8 mouse cellular contexts compared by ENCODE assay signal in genomic region chr2:103968919-103969436, GRCm38 (mm10). TPM values are rescaled to one million over a fixed set of nuclear protein-coding genes. Genes with fewer than 3 reads are reported as not detected.
DNase-seq lines count a peak whose midpoint lies in the region; ATAC-seq lines count a peak whose summit lies in the region.

No protein-coding gene starts in this region.

- H3K27ac ChIP-seq in lung, embryonic 15.5 days = peak overlapping the region; percentile 64
- 0 out of 2 replicates have a peak overlapping the region, but pooled peaks have one; percentile 54 for H3K27ac ChIP-seq in forebrain, embryonic 11.5 days (ENCODE audit: low read depth, low read length)
- H3K27ac ChIP-seq in limb, embryonic 10.5 days = peak overlapping the region; percentile 90
- peak overlapping the region; percentile 91 for H3K27ac ChIP-seq in neural tube, embryonic 15.5 days (replicated peaks)

- H3K4me3 ChIP-seq in lung, embryonic 15.5 days = peak overlapping the region; percentile 79
- H3K4me3 ChIP-seq in forebrain, embryonic 11.5 days (ENCODE audit: low read depth, low read length) = peak overlapping the region; percentile 48
- H3K4me3 ChIP-seq in limb, embryonic 10.5 days = peak overlapping the region; percentile 78
- peak overlapping the region; percentile 78 for H3K4me3 ChIP-seq in neural tube, embryonic 15.5 days (replicated peaks)

- no peaks in the 10 kb centered on the region for H3K36me3 ChIP-seq in lung, embryonic 15.5 days
- H3K36me3 ChIP-seq in forebrain, embryonic 11.5 days (ENCODE audit: control insufficient read depth, insufficient read depth, low read length) = no peaks in the 10 kb centered on the region
- H3K36me3 ChIP-seq in limb, embryonic 10.5 days = peaks cover 10% of the 10 kb centered on the region
- H3K36me3 ChIP-seq in neural tube, embryonic 15.5 days = no peaks in the 10 kb centered on the region

- no peak for ATAC-seq in lung, embryonic 15.5 days (ENCODE audit: borderline replicate concordance, extremely low read depth, low FRiP score, low TSS enrichment)
- no peak for ATAC-seq in forebrain, embryonic 11.5 days (replicated peaks; ENCODE audit: low FRiP score)
- ATAC-seq in neural tube, embryonic 15.5 days (ENCODE audit: low FRiP score) = no peak

- H3K4me2 ChIP-seq in lung, embryonic 15.5 days = peak overlapping the region; percentile 98
- H3K4me2 ChIP-seq in forebrain, embryonic 11.5 days (ENCODE audit: low read depth, low read length, severe bottlenecking) = peak overlapping the region; percentile 91
- H3K4me2 ChIP-seq in neural tube, embryonic 15.5 days = peak overlapping the region; percentile 87

- H3K9ac ChIP-seq in lung, embryonic 15.5 days = peak overlapping the region; percentile 60
- peak overlapping the region; percentile 62; the same call in 1 of the 2 replicates for H3K9ac ChIP-seq in forebrain, embryonic 11.5 days (ENCODE audit: low read length)
- peak overlapping the region; percentile 90 for H3K9ac ChIP-seq in neural tube, embryonic 15.5 days (replicated peaks)

- H3K27me3 ChIP-seq in lung, embryonic 15.5 days = peaks cover 49% of the 10 kb centered on the region
- peaks cover 6% of the 10 kb centered on the region; the same call in 1 of the 2 replicates for H3K27me3 ChIP-seq in forebrain, embryonic 11.5 days (ENCODE audit: control insufficient read depth, insufficient read depth, low read length)
- peaks cover 82% of the 10 kb centered on the region for H3K27me3 ChIP-seq in limb, embryonic 10.5 days (ENCODE audit: low read depth, poor library complexity, severe bottlenecking)
- peaks cover 4% of the 10 kb centered on the region; the same call in 1 of the 2 replicates for H3K27me3 ChIP-seq in neural tube, embryonic 15.5 days (replicated peaks)

- no peak for DNase-seq in lung, postnatal 36 days
- DNase-seq in forebrain, embryonic 11.5 days (ENCODE audit: low spot score) = no peak
- no peak for DNase-seq in limb, embryonic 10.5 days (ENCODE audit: low spot score)
- no peak for DNase-seq in spleen, postnatal 14 days (ENCODE audit: low spot score in 2 of 2)
- DNase-seq in cerebellum, adult 9-11 months = no peak
- no peak for DNase-seq in c-Kit-positive CD71-positive TER-119-positive erythroid progenitor cells, embryonic 14.5 days (ENCODE audit: low spot score)

- peaks cover 15% of the 10 kb centered on the region for H3K4me1 ChIP-seq in lung, embryonic 15.5 days
- peaks cover 4% of the 10 kb centered on the region; the same call in 1 of the 2 replicates for H3K4me1 ChIP-seq in forebrain, embryonic 11.5 days (replicated peaks; ENCODE audit: control insufficient read depth, insufficient read depth, low read length)
- peaks cover 33% of the 10 kb centered on the region for H3K4me1 ChIP-seq in limb, embryonic 10.5 days
- peaks cover 26% of the 10 kb centered on the region for H3K4me1 ChIP-seq in neural tube, embryonic 15.5 days

- H3K9me3 ChIP-seq in lung, embryonic 15.5 days = no peaks in the 10 kb centered on the region
- no peaks in the 10 kb centered on the region for H3K9me3 ChIP-seq in forebrain, embryonic 11.5 days (ENCODE audit: control insufficient read depth, low read length)
- H3K9me3 ChIP-seq in limb, embryonic 10.5 days (replicated peaks) = no peaks in the 10 kb centered on the region
- H3K9me3 ChIP-seq in neural tube, embryonic 15.5 days (replicated peaks) = no peaks in the 10 kb centered on the region

- 23% methylated on average over 10 of the region's 10 CpGs for WGBS in lung, embryonic 15.5 days
- WGBS in forebrain, embryonic 11.5 days = 14% methylated on average over 10 of the region's 10 CpGs
- WGBS in limb, embryonic 10.5 days = 24% methylated on average over 10 of the region's 10 CpGs
- WGBS in neural tube, embryonic 15.5 days = 15% methylated on average over 10 of the region's 10 CpGs

RNA-seq across cellular contexts. Expression of gene Lmo2, which starts 11.2 kb away (rescaled TPM):
- 35.1 and 38.2 TPM in 2 replicates for polyA plus RNA-seq in lung, embryonic 15.5 days (2015; fragmentation: Nextera tagmentation; extraction: Ambion mirVana)
- polyA plus RNA-seq in forebrain, embryonic 11.5 days (2014; fragmentation: Nextera tagmentation; extraction: Ambion mirVana) = 41.0 and 41.9 TPM in 2 replicates
- polyA plus RNA-seq in limb, embryonic 10.5 days (2016; fragmentation: Nextera tagmentation; extraction: Ambion mirVana) = 29.3 and 30.6 TPM in 2 replicates
- polyA plus RNA-seq in neural tube, embryonic 15.5 days (2015; fragmentation: Nextera tagmentation; extraction: Ambion mirVana) = 49.6 and 55.4 TPM in 2 replicates

RNA-seq across cellular contexts. Expression of gene Fbxo3, which starts 58.5 kb away (rescaled TPM):
- 58.4 and 62.4 TPM in 2 replicates for polyA plus RNA-seq in lung, embryonic 15.5 days (2015; fragmentation: Nextera tagmentation; extraction: Ambion mirVana)
- 55.4 and 61.4 TPM in 2 replicates for polyA plus RNA-seq in forebrain, embryonic 11.5 days (2014; fragmentation: Nextera tagmentation; extraction: Ambion mirVana)
- 39.2 and 47.8 TPM in 2 replicates for polyA plus RNA-seq in limb, embryonic 10.5 days (2016; fragmentation: Nextera tagmentation; extraction: Ambion mirVana)
- 70.0 and 70.9 TPM in 2 replicates for polyA plus RNA-seq in neural tube, embryonic 15.5 days (2015; fragmentation: Nextera tagmentation; extraction: Ambion mirVana)

RNA-seq across cellular contexts. Expression of gene 4931422A03Rik, which starts 59.2 kb away (rescaled TPM):
- 2.6 and 2.8 TPM in 2 replicates for polyA plus RNA-seq in lung, embryonic 15.5 days (2015; fragmentation: Nextera tagmentation; extraction: Ambion mirVana)
- 1.6 and 2.1 TPM in 2 replicates for polyA plus RNA-seq in forebrain, embryonic 11.5 days (2014; fragmentation: Nextera tagmentation; extraction: Ambion mirVana)
- polyA plus RNA-seq in limb, embryonic 10.5 days (2016; fragmentation: Nextera tagmentation; extraction: Ambion mirVana) = 1.8 and 3.4 TPM in 2 replicates
- polyA plus RNA-seq in neural tube, embryonic 15.5 days (2015; fragmentation: Nextera tagmentation; extraction: Ambion mirVana) = 2.5 and 3.1 TPM in 2 replicates
